Mouse (Mus musculus): ENCODE measurements at regions not wholly inside any gene's neighbourhood (a gene's known extent, or its start where the extent isn't known, plus 50 kb on each side); places are given as distances from the start of the nearest gene placed in this dataset.

DNA sequence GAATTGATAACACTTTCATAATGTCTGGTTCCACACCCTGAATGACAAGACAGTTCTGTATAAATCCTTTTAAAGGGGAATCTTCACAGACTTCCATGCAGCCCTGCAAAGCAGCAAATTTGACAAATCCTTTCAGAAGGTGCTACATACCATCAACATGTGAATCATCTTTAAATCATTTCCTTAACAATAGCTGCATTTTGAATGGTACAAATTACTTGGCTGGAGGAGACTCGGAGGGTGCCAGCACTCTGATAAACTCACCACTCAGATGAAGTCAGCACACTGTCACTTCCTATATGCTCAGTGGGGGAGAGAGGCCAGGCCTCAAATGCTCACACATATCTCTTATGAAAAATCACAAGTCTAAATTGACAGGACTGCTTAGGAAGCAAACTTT lies 386.1 kb downstream of the Efnb2 start:
- DNase-seq (ENCODE audit: low spot score): no peak

DNA sequence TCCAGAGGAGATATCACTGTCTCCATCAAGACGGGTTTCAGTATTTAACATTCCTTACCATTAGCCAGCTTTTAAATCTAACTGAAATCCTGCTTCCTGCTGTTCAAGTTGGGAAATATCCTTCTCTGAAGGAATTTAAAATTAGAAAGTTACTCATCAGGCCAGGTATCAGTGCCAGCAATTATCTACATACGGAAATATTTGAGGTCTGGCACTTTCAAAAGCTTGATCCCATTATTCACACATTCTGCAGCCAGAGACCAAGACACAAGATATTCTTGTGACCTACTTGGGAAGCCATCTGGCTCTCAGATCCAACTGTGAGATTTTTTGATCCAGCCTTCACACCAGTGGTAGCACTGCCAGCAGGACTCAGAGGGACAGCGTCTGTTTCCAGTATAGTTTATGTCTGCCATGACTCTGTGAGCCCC lies 386.8 kb downstream of the Efnb2 start:
- DNase-seq (ENCODE audit: low spot score): no peak

DNA sequence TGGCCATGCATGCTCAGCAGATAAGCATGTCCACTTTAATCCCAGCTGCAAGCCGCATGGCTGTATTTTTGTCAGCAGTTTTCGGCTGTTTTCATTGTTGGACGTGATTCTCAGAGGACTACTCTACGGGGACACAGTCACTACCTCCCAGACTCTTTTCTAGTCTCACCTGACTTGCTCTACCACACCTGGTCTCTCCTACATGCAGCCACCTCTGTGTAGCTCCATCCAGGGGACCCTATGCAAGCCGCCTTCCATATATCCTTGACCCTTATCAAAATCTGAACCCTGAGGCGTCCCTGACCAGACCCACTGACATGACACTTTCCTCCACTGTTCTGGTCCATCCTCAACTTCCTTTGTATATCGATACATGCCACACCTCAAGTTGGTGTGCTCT lies 402.2 kb downstream of the Efnb2 start:
- no peak for DNase-seq (ENCODE audit: low spot score)

DNA sequence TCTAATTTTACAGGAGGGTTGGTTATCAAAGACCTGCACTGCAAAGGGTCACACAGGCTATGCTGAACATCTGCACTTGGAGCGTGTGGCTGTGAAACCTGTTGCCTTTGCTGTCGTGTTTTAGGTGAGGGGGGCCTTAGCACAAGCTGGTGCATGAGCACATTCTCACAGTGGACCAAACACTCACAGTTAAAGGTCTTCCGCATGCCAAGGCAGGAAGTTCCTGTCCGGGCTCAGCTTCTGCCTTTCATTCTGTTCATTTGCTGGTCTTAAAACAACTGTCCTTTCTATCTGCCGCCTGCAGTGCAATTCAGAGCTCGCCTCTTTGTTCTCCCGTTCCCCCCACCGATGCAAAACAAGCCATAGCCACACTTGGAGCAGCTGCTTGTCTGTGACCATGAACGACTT lies 402.8 kb downstream of the Efnb2 start:
- peak; percentile 62 for DNase-seq (ENCODE audit: low spot score)

DNA sequence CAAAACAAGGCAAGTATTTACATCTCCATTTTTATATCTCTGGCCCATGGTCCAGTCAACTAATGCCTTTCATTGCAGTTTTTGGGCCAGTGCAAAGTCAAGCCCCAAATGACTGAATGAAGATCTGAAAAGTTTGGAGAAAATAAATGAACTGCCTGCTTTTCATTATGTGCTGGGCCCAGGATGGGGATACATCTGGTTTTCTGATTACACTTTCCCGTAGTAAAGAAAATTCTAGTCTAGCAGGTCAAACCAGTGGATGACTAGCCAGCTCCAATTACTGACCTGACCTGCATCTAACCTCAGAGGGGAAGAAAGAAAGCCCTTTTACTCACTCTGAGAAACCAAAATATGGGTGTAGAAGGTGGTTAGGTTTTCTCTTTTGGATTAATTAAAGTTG lies 404.7 kb downstream of the Efnb2 start:
- DNase-seq (ENCODE audit: low spot score): peak; percentile 56

DNA sequence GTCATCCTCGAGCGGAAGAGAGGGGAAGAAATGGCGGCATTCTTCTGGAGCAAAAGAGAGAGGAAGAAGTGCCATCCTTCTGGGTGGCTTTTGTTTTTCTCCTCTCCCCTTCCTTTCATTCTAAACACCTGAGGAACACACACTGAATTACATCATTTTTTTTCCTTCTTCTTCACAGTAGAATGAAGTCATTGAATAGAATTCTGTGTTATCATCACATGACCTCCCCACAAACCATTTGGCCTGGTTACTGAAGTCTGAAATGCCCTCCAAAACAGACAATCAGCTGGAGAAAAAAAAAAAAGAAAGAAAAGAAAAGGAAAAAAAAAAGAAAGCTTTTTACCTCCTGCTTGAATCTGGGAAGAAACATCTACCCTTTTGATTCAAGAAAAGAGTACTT lies 406.6 kb downstream of the Efnb2 start:
- DNase-seq (ENCODE audit: low spot score): no peak

DNA sequence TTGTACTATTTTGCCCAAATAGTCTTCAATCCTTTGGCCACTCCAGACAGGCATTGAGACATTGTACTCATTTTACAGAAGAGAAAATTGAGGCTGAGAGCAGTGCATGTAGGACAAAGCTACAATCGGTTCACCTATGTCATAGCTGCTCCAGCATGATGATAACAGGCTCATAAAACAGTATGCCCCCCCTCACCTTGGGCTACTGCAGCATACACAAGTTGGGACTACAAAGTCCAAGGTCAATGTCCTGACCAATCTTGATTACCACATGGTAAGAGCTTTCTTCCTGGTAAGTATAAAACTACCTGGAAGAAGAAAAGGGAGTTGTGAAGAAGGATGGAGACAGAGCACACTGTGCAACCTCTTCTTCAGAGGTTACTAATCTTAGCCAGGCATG lies 416.4 kb downstream of the Efnb2 start:
- no peak for DNase-seq (ENCODE audit: low spot score)

DNA sequence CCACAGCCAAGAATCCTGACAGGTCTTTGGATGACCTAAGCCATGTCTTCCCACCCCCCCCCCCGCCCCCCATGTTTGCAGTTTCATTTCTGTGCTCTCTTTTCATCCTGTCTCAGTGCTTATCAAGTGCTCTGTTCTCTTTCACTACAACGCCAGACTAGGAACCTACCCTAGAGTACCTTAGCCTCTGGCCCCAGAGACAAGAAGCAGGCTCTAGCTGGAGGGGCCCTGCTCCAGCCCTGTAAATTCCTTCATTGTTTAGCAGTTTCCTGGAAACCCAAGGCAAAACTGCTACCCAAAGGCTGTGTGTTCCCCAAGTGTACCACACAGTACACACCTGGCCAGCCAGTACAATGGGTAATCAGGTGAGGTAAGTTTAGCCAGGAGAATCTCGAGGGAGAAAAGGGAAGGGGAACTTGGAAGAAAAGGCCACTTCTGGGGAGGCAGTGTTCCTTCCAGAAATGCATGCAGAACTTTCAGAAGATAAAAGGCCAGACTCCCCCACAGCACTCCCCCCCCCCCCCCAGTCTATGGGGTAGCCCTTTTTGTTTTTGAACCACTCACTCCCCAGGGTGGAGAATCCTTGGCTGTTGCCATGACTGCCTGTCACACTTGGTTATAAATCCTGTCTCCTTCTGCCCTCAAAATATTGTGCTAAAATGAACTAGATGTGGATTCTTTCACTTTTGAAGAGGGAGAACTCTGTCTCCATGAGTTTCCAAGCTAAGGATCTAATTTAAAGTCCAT lies 419.1 kb downstream of the Efnb2 start:
- no peak for DNase-seq (ENCODE audit: low spot score)

DNA sequence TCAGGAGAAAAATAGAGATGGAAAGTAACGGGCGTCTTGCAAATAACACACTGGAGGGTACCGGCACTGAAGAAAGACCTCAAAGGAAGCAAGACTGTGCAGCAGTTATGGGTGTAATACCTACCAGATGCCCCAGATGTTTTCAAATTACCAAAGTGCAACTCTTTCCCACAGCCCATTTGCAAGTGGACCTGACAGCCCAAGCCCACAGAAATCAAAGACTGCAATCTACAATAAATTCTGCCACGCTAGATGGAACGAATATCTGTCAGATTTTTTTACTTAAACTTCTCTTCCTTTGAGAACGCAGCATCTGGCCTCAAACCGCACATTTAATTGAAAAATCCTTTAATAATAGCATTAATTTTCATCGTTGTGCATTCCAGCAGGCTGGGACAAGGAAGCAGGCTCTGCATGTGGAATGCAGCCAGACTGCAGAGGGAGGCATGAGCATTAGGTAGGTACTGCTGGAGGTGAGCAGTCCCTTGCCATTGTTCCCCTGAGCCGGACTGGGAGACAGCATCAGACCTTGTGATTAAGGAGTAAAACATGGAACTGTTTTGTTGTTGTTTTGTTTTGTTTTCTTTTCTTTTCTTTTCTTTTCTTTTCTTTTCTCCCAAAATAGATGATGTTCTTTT lies 419.9 kb downstream of the Efnb2 start:
- no peak for DNase-seq (ENCODE audit: low spot score)

DNA sequence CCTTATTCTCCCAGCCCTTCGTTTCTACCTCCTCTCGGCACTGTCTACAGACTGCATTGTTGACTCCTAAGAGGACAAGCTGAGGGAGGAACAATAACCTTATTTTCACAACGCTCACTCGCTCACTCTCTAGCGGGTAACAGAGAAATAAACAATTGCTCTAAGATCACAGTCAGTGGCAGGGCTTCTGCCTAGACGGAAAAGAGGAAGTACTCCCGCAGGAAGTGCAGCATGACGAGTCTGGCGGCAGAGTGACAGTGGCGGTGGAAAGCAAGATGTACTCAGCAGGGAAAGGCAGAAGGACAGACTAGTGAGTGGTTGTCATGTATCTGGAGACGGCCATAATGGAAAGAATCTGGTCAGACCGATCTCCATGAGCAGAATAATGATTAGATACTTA lies 421.6 kb downstream of the Efnb2 start:
- no peak for DNase-seq (ENCODE audit: low spot score)

DNA sequence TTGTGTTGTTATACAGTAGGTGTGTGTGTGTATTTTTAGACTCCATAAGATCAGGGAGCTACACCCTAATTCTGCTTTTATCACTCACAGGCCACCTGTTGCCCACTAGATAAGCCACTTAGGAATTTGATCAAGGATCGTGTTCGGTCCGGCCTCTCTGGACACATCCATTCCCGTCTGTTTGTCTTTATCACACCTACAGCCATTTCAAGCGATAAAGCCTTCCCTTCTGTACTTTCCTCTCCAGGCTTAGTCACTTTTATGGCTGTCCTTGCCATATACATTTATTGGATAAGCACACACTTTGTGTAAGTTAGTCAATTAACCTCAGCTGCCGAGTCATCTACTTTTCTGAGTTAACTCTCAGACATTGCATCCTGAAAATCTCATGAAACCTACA lies 423.0 kb downstream of the Efnb2 start:
- DNase-seq (ENCODE audit: low spot score): no peak

DNA sequence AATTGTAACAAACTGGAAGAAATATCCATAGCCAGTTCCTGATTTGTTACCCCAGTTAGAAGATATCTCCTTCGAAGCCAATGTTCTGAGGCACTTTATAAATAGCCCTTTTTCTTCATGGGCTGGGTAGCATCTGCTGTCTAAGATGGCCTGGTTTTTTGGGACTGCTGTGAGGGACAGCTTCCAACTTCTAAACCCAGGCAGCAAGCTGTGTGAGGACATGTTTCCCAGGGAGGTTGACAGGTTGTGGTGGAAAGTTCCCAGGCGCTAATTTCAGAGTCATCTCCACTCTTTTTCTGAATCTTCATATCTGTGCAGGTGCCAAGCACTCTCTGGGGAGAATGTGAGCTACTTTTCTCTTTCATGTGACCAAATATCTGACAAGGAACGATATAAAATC lies 427.4 kb downstream of the Efnb2 start:
- DNase-seq (ENCODE audit: low spot score): no peak

DNA sequence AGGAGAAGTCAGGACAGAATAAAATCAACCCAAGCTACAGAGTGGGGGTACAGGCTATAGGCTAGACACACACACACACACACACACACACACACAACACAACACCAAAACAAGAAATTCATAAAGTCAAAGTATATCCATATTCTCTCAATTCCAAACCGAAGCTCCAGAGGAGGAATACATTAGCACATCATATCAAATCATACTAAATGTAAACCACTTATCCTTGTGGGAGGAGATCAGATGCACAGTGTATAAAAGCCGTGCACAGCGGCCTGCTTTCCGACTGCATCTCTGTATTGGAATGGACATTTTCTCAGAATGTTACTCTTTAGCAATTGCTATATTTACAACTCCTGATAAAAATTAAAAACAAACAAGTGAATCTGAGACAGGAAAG lies 427.9 kb downstream of the Efnb2 start:
- DNase-seq (ENCODE audit: low spot score): no peak

DNA sequence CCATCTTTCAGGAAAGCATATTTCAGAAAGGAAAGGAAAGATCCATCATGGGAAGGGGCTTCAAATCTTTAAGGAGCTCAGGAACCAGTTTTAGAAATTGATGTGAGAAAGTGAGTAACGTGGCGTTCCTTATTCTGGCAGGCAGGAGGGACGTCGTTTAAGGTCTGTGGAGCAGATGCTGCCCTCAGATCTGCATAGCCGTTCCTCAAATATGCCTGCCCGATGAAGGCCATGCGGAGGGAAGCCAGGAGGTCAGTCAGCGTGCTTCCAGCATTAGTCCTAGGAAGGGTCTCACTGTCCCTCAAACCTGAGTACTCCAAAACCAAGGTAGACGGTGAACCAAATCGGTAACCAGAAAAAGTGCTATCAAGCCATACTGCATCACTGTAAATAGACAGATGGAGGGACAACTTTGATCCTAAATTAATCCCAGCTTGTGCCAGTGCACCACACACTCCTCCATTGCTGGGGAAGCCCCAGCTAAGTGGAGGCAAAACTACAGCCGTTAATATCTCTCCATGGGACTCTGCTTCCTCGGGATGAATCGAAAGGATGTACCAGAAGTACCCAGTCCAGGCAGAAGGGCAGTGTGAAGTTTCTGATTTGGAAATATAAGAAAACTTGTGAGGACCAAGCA lies 428.9 kb downstream of the Efnb2 start:
- DNase-seq (ENCODE audit: low spot score): no peak

DNA sequence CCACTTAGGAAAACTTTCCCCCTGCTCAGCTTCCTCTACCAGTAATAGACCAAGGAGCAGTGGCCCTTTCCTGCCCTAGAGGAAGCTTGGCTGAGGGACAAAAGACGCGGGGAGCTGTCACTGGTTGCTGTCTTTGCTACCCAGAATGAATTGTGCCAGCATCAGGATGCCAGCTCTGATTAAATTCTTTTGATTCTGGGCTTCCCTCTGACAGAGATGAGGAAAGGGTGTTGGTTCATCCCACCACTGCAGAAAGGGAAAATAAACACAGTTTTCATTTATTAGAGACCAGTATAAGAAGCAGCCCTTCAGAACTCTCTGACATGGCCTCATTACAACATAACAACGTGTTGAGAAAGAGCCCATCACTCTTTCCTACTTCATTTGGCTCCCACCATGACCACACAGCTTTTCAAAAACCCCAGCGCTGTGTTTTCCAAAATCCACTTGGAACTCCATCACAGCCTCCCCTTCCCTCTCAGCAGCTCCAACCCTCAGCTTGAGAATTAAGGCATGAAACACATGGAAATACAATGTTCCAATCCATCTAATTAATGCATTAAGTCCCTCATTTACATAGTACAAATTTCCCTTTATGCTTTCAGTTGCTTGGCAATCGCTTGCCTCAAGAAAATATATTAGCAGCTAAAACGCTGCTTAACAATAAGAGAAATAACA lies 429.6 kb downstream of the Efnb2 start:
- DNase-seq (ENCODE audit: low spot score): no peak

DNA sequence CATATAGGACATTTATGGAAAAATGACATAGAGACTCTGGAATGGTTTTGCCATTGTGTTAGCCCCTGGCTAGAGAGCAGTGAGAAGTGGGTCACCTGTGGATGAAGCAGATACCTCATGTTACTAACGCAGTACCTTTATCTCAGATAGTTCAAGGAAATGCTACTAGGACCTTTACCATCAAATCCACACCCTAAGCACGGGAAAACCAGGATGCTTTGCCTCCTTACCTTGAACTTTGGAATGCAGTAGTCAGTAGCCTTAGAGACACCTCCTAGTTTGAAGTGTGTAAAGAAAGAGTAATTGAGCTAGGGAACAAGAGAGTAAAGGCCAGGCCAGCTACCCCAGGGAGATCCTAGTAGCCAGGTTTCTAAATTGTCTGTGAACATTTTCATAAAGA lies 435.0 kb downstream of the Efnb2 start:
- DNase-seq (ENCODE audit: low spot score): no peak

DNA sequence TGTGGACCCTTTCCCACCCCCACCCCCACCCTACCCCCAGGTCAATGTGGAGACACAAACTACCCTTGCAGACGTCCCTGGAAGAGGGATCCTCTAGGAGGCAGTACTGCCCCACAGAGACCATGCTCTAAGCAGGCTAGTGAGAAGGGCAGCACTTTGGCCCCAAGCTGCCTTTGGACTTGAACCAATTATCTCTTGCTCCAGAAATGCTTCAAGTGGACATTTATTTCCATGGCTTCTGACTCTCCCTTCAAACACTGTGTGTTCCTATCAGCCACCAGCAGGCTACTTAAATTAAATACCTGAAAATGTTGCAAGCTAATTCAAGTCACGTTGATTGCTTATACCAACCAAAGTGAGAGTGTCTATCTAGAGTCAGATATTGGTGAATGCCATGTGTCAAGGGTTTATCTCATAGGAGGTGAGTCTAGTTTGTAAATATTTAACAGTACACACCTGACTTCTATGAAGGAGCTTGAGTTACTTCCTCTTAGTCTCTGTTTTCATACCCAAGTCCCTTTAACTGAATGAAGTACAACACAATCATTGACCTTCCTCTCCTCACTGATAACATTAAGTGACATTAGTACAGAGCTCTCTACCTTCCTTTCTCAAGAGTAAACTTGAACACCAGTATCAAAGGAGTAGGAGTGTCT lies 435.7 kb downstream of the Efnb2 start:
- DNase-seq (ENCODE audit: low spot score): peak; percentile 39

DNA sequence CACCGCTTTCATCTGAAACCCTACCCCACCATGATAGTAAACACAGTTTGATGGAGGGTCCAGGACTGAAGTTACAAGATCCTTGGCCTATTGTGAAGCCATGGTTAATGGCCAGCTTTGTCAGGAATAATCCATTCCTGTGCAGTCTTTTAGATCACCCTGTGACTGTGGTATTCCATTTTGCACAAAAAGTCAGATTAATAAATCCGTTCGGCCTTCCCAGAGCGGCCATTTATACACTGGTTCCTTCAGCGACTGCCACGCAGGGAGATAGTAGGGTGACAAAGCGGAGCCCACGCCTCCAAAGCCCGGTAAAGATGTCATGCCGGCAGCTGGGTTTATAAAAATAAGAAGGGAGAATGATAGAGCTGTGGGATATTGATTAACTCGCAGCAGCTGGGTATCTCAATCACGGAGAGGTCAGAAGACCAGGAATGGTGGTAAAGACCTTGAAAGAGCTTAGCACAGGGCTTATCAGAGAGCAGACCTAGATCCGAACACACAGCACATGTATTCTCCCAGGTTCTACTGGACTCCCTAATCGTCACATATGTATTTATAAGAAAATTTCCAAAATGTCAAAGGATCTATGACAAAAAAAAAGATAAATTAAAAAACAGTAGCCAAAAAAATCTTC lies 440.5 kb downstream of the Efnb2 start:
- peak; percentile 71 for DNase-seq (ENCODE audit: low spot score)

DNA sequence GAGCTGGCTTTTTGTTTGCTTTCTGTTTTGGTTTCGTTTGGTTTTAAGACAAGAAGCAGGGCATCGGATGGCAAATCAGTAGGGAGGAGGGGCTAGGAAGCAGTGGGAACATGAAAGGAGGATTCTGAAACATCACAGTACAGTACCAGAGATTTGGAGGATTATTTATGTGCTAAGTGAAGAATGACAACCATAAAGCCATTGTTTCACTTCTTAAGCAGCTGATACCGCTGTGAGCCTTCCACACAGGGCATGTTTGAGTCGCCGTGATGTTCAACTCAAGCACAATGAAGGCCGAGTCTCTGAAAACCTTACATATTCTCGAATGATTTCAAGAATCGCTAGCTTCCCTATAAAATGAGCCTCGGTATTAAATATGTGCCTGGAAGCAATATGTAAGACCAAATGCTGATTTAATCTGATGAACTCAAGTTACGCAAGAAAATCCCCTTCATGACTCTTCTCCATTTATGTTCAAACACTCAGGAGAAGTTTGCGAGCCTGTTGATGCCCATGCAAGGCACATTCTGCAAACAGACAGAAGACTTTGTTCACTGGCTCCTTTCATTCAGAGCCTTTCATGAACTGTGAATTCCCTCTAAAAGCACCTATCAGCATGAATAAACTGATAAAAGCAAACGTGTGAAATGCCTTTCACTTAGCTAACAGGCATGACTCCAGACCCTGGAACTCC lies 441.2 kb downstream of the Efnb2 start:
- no peak for DNase-seq (ENCODE audit: low spot score)

DNA sequence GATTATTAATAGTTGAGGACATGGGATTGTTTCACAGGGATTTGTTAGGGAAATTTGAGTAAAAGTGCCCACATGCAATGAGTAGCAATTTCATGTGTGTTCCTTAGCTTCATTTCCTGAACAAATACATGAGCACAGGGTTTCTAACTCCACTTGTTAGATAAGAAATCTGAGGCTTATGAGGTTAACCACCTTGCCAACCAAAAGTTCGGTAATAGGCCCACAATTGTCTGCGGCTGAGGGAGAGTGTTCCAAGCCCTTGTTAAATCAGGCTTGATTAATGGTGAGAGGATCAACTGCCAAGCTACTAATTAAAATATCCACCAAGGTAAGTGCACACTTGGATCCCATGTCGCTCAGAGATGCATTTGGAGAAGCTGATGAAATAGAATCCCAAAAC lies 468.0 kb downstream of the Efnb2 start:
- DNase-seq (ENCODE audit: low spot score): no peak

DNA sequence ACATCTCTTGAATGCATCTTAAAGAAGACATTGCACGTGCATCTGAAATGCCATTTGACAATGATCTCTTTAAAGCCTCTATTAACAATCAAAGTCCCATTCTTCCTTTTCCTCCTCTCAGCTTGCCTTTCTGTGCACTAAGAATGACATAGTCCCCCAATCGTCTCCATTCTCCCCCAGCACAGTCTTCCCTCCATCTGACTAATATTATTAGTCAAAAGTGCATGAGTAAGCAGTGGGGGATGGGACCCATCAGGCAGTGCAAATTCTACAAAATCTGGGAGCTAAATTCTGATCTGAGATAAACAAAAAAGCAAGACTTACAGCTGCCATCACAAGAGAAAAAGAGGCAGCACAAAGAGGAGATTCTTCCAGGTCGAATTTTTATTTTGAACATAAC lies 475.0 kb downstream of the Efnb2 start:
- no peak for DNase-seq (ENCODE audit: low spot score)

Data from embryo, embryonic 10 days (tissue).